Mouse (Mus musculus) small intestine, adult 2 months (tissue): Measurements from ENCODE around the gene Cyp1a2. TPM values are rescaled to one million over a fixed set of nuclear protein-coding genes. Genes with fewer than 3 reads are reported as not detected.

Experiments used
- H3K27ac ChIP-seq: fragments of 200-500 bp; 2 replicates; pipeline ENCODE4 v1.5.1; 2012; ENCODE audit warnings: low read depth, low read length, control low read depth, inconsistent platforms; ENCODE audit not compliant: insufficient read depth
- H3K27me3 ChIP-seq: fragments of 200-500 bp; 2 replicates; pipeline ENCODE4 v1.6.1; 2012; ENCODE audit warnings: mild to moderate bottlenecking, moderate library complexity, low read length, inconsistent platforms; ENCODE audit not compliant: control insufficient read depth, insufficient read depth
- H3K36me3 ChIP-seq: fragments of 200-500 bp; 2 replicates; pipeline ENCODE4 v1.6.1; 2012; ENCODE audit warnings: mild to moderate bottlenecking, low read length, control low read depth, inconsistent platforms; ENCODE audit not compliant: control insufficient read depth, insufficient read depth
- H3K4me1 ChIP-seq: fragments of 200-500 bp; 2 replicates; pipeline ENCODE4 v1.6.1; 2012; ENCODE audit warnings: low read length, inconsistent platforms, mixed read lengths; ENCODE audit not compliant: control insufficient read depth, insufficient read depth, insufficient read length
- H3K4me3 ChIP-seq: fragments of 200-500 bp; 2 replicates; pipeline ENCODE4 v1.5.1; 2012; ENCODE audit warnings: low read depth, mild to moderate bottlenecking, control low read depth, inconsistent platforms, low read length, moderate library complexity
- CTCF ChIP-seq: fragments of 200-500 bp; IDR thresholded peaks from 2 replicates; pipeline ENCODE4 v1.5.1; 2012; ENCODE audit warnings: low read depth, mild to moderate bottlenecking, control low read depth, inconsistent platforms, low read length, moderate library complexity, mixed read lengths; ENCODE audit not compliant: insufficient replicate concordance, insufficient read length; ENCODE audit errors: extremely low read depth
- POLR2A ChIP-seq: fragments of 200-500 bp; IDR thresholded peaks from 2 replicates; pipeline ENCODE4 v1.6.1; 2012; ENCODE audit warnings: low read depth, mild to moderate bottlenecking, control low read depth, inconsistent platforms, low read length, moderate library complexity
- WGBS: fragments of 180-500 bp; shearing (Covaris S2); methylation state at CpG from one replicate; pipeline ENCODE4 v1.1.7; 2018; 5-methylcytosine and 5-hydroxymethylcytosine counted together
- polyA plus RNA-seq: library from polyadenylated mRNA; depleted of rRNA; stranded (reverse); fragments of >200 nt; gene quantifications from 2 replicates; pipeline ENCODE4 v1.2.3, GENCODE M21; 2012; rRNA removed

The Cyp1a2 gene
- polyA plus RNA-seq, 1 experiment: not detected

- H3K36me3 ChIP-seq: no peaks in the 10 kb centered on the region
- no peak overlapping the region for H3K4me3 ChIP-seq
- no peaks in the 10 kb centered on the region for H3K27me3 ChIP-seq
- WGBS: 50% methylated on average over 3 of the region's 3 CpGs
- peak overlapping the region; percentile 94 for H3K27ac ChIP-seq
- H3K4me1 ChIP-seq: peaks cover 66% of the 10 kb centered on the region
- TF ChIP-seq CTCF (no peak), POLR2A (no peak)
Measured at GRCm38 (mm10) chr9:57637272-57637671, 46.2 kb downstream of the Cyp1a2 start.

- Histone ChIP-seq H3K27ac (peak overlapping the region; percentile 15; the same call in 1 of the 2 replicates), H3K4me3 (no peak overlapping the region), H3K27me3 (no peaks in the 10 kb centered on the region), H3K4me1 (peaks cover 33% of the 10 kb centered on the region), H3K36me3 (peaks cover 29% of the 10 kb centered on the region)
- 25% methylated on average over 4 of the region's 4 CpGs for WGBS
- TF ChIP-seq POLR2A (no peak), CTCF (no peak)
Measured at GRCm38 (mm10) chr9:57633481-57634024, 50.0 kb downstream of the Cyp1a2 start.

GRCm38 (mm10) chr9:57629118-57629874, 54.2 kb downstream of the Cyp1a2 start:
- no peak overlapping the region for H3K27ac ChIP-seq
- H3K27me3 ChIP-seq: no peaks in the 10 kb centered on the region
- no peak for TF ChIP-seq POLR2A
- TF ChIP-seq CTCF: peak; percentile 96
- 43% methylated on average over 14 of the region's 14 CpGs for WGBS
- H3K4me1 ChIP-seq: peaks cover 15% of the 10 kb centered on the region
- peaks cover 63% of the 10 kb centered on the region for H3K36me3 ChIP-seq
- H3K4me3 ChIP-seq: no peak overlapping the region

- Histone ChIP-seq H3K4me3 (no peak overlapping the region), H3K36me3 (peaks cover 63% of the 10 kb centered on the region), H3K4me1 (peaks cover 16% of the 10 kb centered on the region), H3K27me3 (no peaks in the 10 kb centered on the region), H3K27ac (no peak overlapping the region)
- 90% methylated on average over 12 of the region's 12 CpGs for WGBS
- no peak for TF ChIP-seq POLR2A
- TF ChIP-seq CTCF: no peak
Measured at GRCm38 (mm10) chr9:57628717-57629116, 54.8 kb downstream of the Cyp1a2 start.

- WGBS: 91% methylated on average over 11 of the region's 11 CpGs
- no peak overlapping the region for H3K4me3 ChIP-seq
- peaks cover 12% of the 10 kb centered on the region for H3K4me1 ChIP-seq
- peaks cover 63% of the 10 kb centered on the region for H3K36me3 ChIP-seq
- H3K27ac ChIP-seq: no peak overlapping the region
- no peak for TF ChIP-seq CTCF
- no peak for TF ChIP-seq POLR2A
- H3K27me3 ChIP-seq: no peaks in the 10 kb centered on the region
Measured at GRCm38 (mm10) chr9:57627892-57628291, 55.6 kb downstream of the Cyp1a2 start.

GRCm38 (mm10) chr9:57627191-57627590, 56.3 kb downstream of the Cyp1a2 start:
- 93% methylated on average over 17 of the region's 17 CpGs for WGBS
- H3K27ac ChIP-seq: no peak overlapping the region
- TF ChIP-seq POLR2A (no peak), CTCF (no peak)
- H3K4me1 ChIP-seq: peaks cover 12% of the 10 kb centered on the region
- H3K4me3 ChIP-seq: no peak overlapping the region
- no peaks in the 10 kb centered on the region for H3K27me3 ChIP-seq
- peaks cover 63% of the 10 kb centered on the region for H3K36me3 ChIP-seq

Other genes starting within 250 kb of the Cyp1a2 start
- 10.3 and 14.2 TPM in 2 replicates for gene Ppcdc, start 243.6 kb downstream of the Cyp1a2 start, polyA plus RNA-seq
- gene Scamp5, start 215.6 kb downstream of the Cyp1a2 start, polyA plus RNA-seq: 104 and 119 TPM in 2 replicates
- 1.2 and 10.5 TPM in 2 replicates for gene Rpp25, start 179.7 kb downstream of the Cyp1a2 start, polyA plus RNA-seq
- 952 and 1,569 TPM in 2 replicates for gene Cox5a, start 162.4 kb downstream of the Cyp1a2 start, polyA plus RNA-seq
- gene Fam219b, start 146.2 kb downstream of the Cyp1a2 start, polyA plus RNA-seq: 6.0 and 8.2 TPM in 2 replicates
- gene Mpi, start 130.9 kb downstream of the Cyp1a2 start, polyA plus RNA-seq: 51.8 and 117 TPM in 2 replicates
- 89.7 and 207 TPM in 2 replicates for gene Scamp2, start 122.8 kb downstream of the Cyp1a2 start, polyA plus RNA-seq
- 8.7 and 14.0 TPM in 2 replicates for gene Ulk3, start 94.3 kb downstream of the Cyp1a2 start, polyA plus RNA-seq
- gene Cplx3, start 77.4 kb downstream of the Cyp1a2 start, polyA plus RNA-seq: not detected in 2 replicates
- gene Lman1l, start 62.9 kb downstream of the Cyp1a2 start, polyA plus RNA-seq: 0.08 TPM in 1 of 2 replicates, not detected in the other
- gene Csk, start 30.1 kb downstream of the Cyp1a2 start, polyA plus RNA-seq: 52.1 and 95.9 TPM in 2 replicates
- 0.51 and 0.79 TPM in 2 replicates for gene Cyp1a1, start 4.2 kb upstream of the Cyp1a2 start, polyA plus RNA-seq
- 3.7 and 8.0 TPM in 2 replicates for gene Edc3, start 24.8 kb upstream of the Cyp1a2 start, polyA plus RNA-seq
- 30.7 and 66.1 TPM in 2 replicates for gene Clk3, start 82.2 kb upstream of the Cyp1a2 start, polyA plus RNA-seq
- gene Arid3b, start 153.1 kb upstream of the Cyp1a2 start, polyA plus RNA-seq: 5.8 and 13.6 TPM in 2 replicates
- gene Ubl7, start 227.3 kb upstream of the Cyp1a2 start, polyA plus RNA-seq: 62.4 and 146 TPM in 2 replicates